In the genomic region with DNA sequence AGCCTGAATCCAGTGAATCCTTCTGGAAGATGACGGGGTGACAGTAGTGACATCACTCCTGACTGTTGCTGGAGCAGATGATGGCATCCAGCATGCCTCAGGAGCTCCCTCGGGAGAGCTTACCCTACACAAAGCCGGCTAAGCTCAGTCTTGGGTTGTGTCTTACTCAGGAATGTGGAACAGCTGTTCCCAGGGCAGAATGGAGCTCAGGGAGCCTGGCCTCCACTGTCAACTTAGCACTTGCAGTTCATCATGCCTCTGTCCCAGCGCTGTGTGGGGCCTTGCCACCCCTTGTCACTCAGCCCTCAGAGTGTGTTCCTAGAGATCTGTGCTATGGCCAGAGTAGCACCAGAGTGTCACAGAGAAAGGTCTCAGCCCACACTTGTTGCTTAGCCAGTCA, we compare ENCODE assay signal across 14 mouse cellular contexts. TPM values are rescaled to one million over a fixed set of nuclear protein-coding genes. Genes with fewer than 3 reads are reported as not detected.
DNase-seq lines count a peak whose midpoint lies in the region; ATAC-seq lines count a peak whose summit lies in the region.
"Had no signal": no experiment of that assay in that cellular context is flagged by ENCODE, and none has a peak within 500 bp of the region (broad histone marks: within the 10 kb centered on the region; RNA-seq: fewer than 3 reads in every experiment).

No protein-coding gene starts in this region.

- no peaks in the 10 kb centered on the region for H3K4me1 ChIP-seq in embryonic facial prominence, embryonic 14.5 days (ENCODE audit: control insufficient read depth, insufficient read depth, low read length)
- H3K4me1 ChIP-seq: stomach, embryonic 15.5 days had no signal

- no peak overlapping the region for H3K4me3 ChIP-seq in embryonic facial prominence, embryonic 14.5 days (ENCODE audit: low read depth, low read length)
- H3K4me3 ChIP-seq: liver, embryonic 15.5 days; stomach, embryonic 15.5 days had no signal

- no peaks in the 10 kb centered on the region for H3K9me3 ChIP-seq in embryonic facial prominence, embryonic 14.5 days (ENCODE audit: control insufficient read depth, low read length)
- H3K9me3 ChIP-seq: liver, embryonic 15.5 days; stomach, embryonic 15.5 days had no signal

- no peaks in the 10 kb centered on the region for H3K36me3 ChIP-seq in embryonic facial prominence, embryonic 14.5 days (ENCODE audit: control insufficient read depth, insufficient read depth, low read length)
- H3K36me3 ChIP-seq: liver, embryonic 15.5 days; stomach, embryonic 15.5 days had no signal

- H3K9ac ChIP-seq in embryonic facial prominence, embryonic 14.5 days (ENCODE audit: low read depth, low read length), result no peak overlapping the region
- H3K9ac ChIP-seq: liver, embryonic 15.5 days; stomach, embryonic 15.5 days had no signal

- ATAC-seq in embryonic facial prominence, embryonic 14.5 days (ENCODE audit: low read depth), result peak; percentile 93
- ATAC-seq: intestine, embryonic 16.5 days had no signal

- 38% methylated on average over 4 of the region's 4 CpGs for WGBS in embryonic facial prominence, embryonic 14.5 days

- no peak overlapping the region for H3K4me2 ChIP-seq in embryonic facial prominence, embryonic 14.5 days (ENCODE audit: low read depth, low read length)
- H3K4me2 ChIP-seq: liver, embryonic 15.5 days; stomach, embryonic 15.5 days had no signal

- peak; percentile 26 to 50 for DNase-seq in kidney, postnatal 4 days
- DNase-seq in kidney, postnatal 36 days, result no peak
- peak; percentile 53 for DNase-seq in embryo, embryonic 10.5 days (ENCODE audit: low spot score)
- DNase-seq in embryonic facial prominence, embryonic 14.5 days (ENCODE audit: low spot score), result peak; percentile 83
- peak; percentile 75 for DNase-seq in mesoderm, embryonic 11.5 days (ENCODE audit: low read depth, low spot score)
- DNase-seq in MN1 (ENCODE audit: low spot score), result no peak
- no peak for DNase-seq in left cerebral cortex, adult 11 months (ENCODE audit: low spot score)
- DNase-seq: cerebellum, adult 2 months; heart, adult 18-20 months; heart, postnatal 36 days; right cerebral cortex, postnatal 4 days had no signal

- H3K27me3 ChIP-seq in embryonic facial prominence, embryonic 14.5 days (replicated peaks; ENCODE audit: control insufficient read depth, insufficient read depth, low read length), result no peaks in the 10 kb centered on the region
- H3K27me3 ChIP-seq: liver, embryonic 15.5 days; stomach, embryonic 15.5 days had no signal

- no peak overlapping the region for H3K27ac ChIP-seq in embryonic facial prominence, embryonic 14.5 days (replicated peaks; ENCODE audit: low read depth, low read length)
- H3K27ac ChIP-seq: liver, embryonic 15.5 days; stomach, embryonic 15.5 days had no signal

RNA-seq across cellular contexts. Expression of a gene that starts 26.4 kb away (rescaled TPM):
- polyA plus RNA-seq in embryonic facial prominence, embryonic 14.5 days (2014; fragmentation: Nextera tagmentation; extraction: Ambion mirVana), result 0.88 and 0.97 TPM in 2 replicates
- polyA plus RNA-seq: intestine, embryonic 16.5 days; stomach, embryonic 15.5 days had no signal

RNA-seq across cellular contexts. Expression of a gene that starts 35.6 kb away (rescaled TPM):
- 1.0 TPM in 2 replicates for polyA plus RNA-seq in embryonic facial prominence, embryonic 14.5 days (2014; fragmentation: Nextera tagmentation; extraction: Ambion mirVana)
- polyA plus RNA-seq: cerebellum, adult 2 months; intestine, embryonic 16.5 days; liver, embryonic 15.5 days; stomach, embryonic 15.5 days had no signal

RNA-seq across cellular contexts. Expression of a gene that starts 59.7 kb away (rescaled TPM):
- 20.8 and 22.2 TPM in 2 replicates for polyA plus RNA-seq in embryonic facial prominence, embryonic 14.5 days (2014; fragmentation: Nextera tagmentation; extraction: Ambion mirVana)

Comparison
In these comparisons a context has a peak if more than half of its experiments do, and no peak if none do; other contexts are left out.
1. DNase-seq: peak in kidney, postnatal 4 days (2 of 2), embryo, embryonic 10.5 days (single experiment), embryonic facial prominence, embryonic 14.5 days (single experiment) and mesoderm, embryonic 11.5 days (single experiment); none in kidney, postnatal 36 days (0 of 2), MN1 (single experiment) and left cerebral cortex, adult 11 months (single experiment).